Mouse (Mus musculus) heart, adult 8-10 months (tissue): Measurements from ENCODE around the gene Ercc6l2. TPM values are rescaled to one million over a fixed set of nuclear protein-coding genes. Genes with fewer than 3 reads are reported as not detected.
"Not testable (repeated sequence)": the region's sequence is repeated elsewhere in the genome, so short reads cannot be mapped to it uniquely, and the experiment has no call there.

Source experiments
- DNase-seq: peaks from one replicate; pipeline ENCODE4 v3.0.0; 2022; ENCODE audit warnings: low spot score
- total RNA-seq, 4 experiments: library from RNA; stranded (reverse); gene quantifications; 2 replicates each; pipeline ENCODE4 v1.2.4; 2022

The Ercc6l2 gene
- total RNA-seq, 4 experiments from 2014 or later, result 8.2 to 11.1 (median 10.4) TPM

DNA sequence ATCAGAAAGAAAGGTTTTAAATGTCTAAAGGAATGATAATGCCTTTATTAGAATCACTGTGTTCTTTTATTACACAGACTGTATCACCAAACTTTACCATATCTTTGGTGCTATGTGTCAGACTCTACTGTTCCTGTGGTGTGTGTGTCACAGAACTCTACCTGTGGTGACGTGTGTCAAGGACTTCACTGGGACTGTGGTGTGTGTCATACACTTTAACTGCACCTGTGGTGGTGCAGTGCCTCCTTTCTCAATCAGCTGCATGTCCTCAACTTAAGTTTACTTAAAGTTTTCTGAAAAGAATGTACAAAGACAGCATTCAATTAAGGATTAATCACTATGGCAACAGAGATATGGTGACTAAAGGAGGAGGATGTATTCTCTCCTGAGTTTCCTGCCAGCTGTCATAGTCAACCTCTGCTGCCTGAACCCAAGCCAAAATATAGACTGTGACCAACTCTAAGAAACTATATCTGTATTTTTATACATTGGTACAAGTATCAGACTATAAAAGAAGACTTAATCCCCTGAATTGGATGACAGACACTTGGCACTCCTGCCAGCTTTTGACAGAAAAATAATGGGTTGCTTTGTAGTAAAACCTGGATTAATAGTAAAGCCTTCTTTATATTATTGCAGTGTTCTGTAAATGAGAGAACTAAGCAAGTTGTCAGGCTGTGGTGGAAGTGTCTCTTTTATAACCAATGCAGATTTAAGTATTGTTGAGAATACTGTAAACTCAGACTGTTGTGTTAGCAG lies 64.2 kb downstream of the Ercc6l2 start:
- no peak for DNase-seq

DNA sequence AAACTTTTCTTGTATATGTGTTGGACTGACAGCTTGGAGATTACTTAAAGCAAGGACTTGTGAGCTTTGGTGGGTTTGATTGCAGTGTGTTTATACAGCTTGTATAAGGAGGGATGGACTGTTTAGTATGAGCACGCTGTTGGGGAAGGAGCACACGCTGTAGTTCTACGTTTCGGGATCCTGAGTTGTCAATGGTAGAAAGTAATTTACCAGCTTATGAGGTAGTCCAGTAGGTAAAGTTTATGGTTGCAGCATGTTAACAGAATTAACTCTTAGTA lies 64.8 kb downstream of the Ercc6l2 start:
- no peak for DNase-seq

DNA sequence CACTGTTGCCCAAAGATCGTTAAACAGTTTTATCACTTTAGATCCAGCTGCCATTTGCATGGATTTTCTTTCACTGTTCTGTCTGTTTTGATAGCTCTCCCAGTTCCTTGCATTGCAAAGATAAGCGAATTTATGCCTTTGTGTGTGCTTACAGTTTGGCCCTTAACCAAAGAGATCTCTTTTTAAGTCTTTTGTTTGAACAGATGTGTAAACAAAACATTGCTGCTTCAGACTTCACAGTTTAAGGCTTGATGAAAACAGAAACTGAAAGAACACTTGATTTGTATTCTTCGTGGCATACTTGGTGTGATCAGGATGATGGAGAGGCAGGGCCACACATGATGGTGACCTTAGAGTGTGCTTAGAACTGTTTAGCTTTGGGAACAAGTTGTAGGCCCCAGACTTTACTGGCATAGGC lies 70.5 kb downstream of the Ercc6l2 start:
- DNase-seq, result no peak

DNA sequence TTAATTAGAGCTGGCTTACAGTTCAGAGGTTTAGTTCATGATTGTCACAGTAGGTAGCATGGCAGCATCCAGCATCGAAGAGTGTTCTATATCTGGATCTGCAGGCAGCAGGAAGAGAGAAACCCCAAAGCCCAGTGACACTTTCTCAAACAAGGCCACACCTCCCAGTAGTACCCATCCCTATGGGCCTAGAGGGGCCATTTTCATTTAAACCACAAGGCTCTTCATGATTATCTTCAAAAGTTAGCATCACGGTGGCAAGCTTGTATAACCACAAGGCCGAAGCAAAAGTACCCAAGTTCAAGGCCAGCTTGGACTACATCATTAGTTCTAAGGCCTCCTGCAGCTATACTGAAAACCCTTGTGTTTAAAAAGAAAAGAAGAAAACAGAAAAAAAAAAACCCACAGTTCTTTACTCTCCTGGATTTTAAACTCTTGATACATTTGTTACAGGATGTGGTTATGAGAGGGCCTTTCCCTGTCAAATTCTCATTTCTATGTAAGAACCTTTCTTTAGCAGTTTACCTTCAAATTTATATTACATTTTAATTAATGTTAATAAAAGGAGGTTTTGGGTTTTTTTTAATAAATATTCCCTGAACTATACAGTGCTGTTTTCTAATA lies 71.5 kb downstream of the Ercc6l2 start:
- no peak for DNase-seq

DNA sequence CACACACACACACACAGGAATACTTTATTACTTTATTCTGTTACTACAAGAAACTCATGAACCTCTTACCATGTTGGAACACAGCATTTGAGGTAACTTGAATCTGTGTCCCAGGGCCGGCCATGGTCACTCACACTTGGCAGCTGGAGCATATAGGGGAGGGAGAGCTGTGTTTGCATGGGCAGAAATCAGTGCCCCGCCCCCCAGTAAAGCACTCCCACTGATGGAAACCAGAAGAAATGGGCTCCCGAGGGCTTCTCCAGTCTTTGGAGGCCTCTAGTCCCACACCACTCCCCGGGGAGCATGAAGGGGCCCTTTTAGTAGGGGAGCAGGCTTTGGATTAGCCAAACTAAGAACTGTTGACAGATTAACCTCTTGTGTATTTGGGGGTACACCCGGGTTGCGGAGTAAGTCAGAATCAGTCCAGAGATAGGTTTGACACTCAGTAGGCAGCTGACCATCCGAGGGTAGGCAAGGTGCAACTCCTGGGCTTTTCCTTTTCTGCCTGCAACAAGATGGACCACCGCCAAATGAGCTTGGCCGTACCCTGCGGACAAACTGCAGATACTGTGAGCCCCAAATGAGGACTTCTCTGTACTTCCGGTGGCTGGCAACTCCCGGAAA lies 85.8 kb downstream of the Ercc6l2 start:
- no peak for DNase-seq

DNA sequence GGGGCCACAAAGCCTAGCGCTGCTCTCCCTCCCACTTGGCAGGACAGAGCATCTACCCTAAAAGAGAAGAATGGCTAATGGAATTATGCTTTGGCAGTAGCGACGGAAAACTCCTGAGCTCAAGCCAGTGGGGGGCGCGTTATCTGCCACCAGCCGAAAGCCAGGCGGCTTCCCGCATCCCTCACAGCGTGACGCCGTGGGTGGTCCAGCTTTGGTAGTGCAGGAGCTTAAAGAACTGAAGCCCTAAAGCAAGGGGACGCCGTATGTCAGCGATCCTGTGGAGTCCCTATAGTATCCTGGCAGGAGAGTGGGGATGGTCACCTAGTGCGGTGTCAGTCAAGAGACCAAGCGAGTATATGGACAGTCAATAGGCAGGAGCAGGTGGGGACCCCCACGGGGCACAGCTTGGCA lies 86.3 kb downstream of the Ercc6l2 start:
- peak; percentile 40 for DNase-seq

DNA sequence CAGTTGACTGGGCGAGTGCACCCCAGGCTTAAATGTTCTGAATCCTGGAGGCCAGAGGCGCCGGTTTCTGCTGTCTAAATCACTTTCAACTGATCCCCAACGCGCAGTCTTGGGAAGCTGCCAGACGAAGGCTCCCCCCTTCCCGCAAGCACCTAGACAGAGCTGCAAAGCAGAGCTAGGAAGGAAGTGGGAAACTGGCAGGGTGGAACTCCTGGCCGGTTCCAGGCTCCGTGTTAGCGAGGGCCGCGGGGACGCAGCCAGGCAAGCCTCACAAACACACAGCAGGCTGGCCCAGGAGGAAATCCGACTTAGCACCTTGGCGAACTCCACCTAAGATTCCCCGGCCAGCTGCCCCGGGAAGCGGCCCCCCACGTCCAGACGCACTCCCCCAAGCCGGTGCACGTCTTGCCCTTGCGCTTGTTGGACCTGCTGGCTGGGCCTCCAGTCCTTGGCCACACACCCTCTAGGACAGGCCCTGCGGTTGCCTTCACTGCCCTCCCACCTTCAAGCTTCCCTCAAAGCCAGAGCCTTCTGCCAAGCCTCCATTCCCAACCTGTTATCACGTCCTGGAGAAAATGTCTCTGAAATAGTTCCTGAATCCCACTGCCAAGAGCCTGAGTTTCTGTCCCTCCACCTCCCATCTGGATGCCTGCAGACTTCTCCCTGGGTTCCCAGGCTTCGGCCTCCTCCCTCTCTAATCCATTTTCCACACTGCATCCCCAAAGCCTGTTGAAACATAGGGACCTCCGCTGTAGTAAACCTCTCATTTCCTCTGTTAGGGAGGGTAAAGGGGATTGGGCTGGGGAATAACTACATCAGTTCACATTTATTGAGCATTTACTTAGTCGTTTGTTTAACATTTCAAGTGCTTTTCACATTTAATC lies 86.9 kb downstream of the Ercc6l2 start:
- peak; percentile 66 for DNase-seq

DNA sequence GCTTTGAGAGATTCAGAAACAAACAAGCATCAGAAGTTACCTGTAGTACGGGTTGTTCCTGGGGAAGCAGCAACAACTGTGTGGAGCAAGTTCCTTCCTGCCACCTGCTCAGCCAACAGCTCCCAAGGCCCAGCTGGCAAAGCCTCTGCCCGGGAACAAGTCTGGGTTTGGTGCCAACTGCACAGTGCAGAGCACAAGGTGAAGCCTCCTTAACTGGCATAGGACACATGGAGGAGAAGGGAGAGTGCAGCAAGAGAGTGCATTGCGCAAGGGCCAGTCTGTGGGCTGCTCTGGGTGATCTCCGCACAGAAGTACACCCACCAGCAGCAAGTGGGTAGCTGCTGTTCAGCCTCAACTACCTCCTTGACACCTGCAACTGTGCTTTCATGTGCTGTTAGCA lies 91.5 kb downstream of the Ercc6l2 start:
- peak; percentile 49 for DNase-seq

DNA sequence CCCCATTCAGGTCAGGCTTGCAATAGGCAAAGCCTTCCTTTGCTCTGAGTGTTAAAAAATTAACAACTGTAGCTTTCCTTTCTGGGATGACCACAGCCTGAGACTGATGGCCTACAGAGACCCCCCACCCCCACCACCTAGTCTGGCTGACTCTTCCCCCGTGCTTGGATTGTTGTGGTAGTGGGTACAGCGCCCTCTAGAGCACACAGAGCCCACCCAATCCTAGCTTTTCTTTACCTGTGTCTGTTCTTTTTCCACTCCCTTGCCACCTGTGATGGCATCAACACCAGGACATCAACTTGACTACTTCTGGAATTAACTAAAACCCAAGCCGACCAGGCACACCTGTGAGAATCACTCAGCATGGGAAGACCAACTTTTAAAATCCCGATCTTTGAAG lies 92.4 kb downstream of the Ercc6l2 start:
- DNase-seq, result no peak

DNA sequence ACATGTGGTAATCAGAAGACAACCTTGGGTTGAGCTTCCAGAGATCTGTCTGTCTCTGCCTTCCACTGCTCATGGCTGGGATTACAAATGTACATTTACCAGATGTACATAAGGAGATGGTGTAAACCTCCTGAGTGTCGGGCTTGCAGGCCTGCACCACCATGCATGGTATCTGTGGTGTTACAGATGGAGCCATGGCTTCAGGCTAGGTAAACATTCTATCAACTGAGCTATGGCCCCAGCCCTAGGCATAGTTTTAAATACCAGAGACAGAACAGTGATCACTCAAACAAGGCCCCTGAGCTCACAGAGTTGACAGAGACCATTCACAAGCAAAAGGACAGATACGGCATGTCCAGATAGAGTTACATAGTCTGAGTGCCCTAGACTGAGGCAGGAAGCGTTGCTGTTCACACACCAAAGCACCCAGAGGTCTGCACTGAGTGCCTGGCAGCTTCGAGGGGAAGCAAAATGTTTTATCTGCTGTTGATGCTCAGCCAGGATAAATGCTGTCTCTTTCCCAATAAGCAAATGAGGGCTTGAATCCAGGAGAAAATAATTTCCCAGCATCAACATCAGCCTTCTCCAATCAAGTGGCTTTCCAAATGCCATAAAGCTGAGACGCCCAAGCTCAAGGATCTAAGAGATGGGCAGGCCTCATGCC lies 95.2 kb downstream of the Ercc6l2 start:
- DNase-seq, result no peak

DNA sequence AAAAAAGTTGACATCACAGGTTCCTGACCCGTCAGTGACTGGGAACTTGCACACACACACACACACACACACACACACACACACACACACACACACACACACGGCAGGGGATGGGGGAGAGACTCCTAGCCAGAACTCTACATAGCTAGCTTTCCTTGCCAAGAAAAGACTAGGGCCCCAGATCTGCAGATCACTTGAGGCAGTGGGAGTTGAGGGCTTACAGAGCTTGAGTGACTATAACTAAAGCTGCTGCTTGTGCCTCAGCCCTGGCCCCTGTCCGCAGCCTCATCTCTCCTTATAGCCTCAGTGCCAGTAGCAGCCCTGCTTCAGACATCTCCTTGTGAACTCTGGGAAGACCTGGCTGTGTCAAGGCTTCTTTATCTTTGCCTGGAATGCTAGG lies 96.6 kb downstream of the Ercc6l2 start:
- DNase-seq, result no peak

DNA sequence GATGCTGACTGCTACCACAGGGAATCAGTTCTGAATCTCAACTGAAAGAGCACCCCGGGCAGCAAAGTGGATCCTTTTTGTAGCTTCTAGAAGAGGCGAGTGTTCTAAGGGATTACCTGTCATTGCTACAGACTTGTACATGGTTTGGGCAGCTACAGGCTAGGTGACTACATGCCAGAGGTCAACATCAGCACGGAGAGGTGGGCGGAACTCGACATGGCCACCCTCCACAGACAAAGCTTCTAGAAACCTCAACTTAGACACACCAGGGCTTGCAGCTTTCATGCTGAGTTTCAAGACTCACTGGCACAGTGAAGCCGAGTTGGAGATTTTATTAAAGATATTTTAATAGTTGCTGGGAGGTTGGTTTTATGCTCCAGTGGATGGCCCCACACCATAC lies 98.1 kb downstream of the Ercc6l2 start:
- DNase-seq, result no peak

DNA sequence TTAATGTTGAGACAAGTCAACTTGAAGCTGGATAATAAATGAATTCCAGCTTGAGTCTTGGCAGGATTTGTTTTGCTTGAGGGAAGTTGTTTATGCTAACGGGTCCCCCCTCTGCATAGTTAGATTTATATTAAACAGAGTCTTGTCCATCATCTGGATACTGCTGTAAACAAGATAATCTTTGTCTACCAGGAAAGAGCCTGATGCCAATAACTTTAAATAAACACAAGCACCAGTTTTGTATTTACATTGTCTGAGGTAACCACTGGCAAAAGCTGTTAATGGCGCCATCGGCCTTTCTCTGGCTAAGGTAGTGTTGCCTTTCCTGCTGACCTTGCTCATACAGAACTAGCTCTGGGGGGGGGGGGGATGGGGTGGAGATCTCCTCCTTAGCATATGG lies 100.1 kb downstream of the Ercc6l2 start:
- DNase-seq, result no peak

DNA sequence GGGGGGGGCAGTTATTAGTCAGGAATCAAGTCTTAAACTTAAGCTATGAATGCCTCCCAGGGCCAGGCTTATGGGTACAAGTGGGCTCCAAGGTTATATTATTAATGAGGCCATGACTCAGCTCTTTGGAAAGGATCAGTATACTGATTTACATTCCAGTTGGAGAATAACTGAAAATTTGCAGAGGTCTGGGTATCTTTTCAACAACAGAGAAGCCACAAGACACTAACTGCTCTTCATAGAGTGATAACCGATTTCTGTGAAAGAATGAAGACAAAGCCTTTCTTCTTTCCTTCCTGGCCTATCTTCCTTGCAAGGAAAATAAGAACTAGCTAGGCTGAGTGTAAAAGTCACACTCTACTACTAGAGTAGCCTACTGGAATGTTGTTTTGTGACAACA lies 100.6 kb downstream of the Ercc6l2 start:
- DNase-seq, result no peak

DNA sequence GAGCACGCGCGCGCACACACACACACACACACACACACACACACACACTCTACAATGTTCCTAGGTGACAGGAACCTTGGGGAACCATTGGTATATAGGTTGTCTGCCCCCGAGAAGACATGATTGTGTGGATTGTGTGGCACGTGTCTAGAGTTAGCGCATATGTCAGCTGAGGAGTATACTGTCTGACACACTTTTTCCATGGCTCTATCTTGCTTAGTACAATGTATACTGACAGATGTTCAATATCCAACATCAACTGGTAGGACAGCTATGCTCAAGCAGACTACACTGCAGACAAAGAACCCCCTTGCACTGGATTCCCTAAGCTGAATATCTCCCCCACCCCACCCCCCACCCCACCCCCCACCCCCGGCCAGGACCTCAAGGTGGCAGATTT lies 101.5 kb downstream of the Ercc6l2 start:
- DNase-seq, result no peak

DNA sequence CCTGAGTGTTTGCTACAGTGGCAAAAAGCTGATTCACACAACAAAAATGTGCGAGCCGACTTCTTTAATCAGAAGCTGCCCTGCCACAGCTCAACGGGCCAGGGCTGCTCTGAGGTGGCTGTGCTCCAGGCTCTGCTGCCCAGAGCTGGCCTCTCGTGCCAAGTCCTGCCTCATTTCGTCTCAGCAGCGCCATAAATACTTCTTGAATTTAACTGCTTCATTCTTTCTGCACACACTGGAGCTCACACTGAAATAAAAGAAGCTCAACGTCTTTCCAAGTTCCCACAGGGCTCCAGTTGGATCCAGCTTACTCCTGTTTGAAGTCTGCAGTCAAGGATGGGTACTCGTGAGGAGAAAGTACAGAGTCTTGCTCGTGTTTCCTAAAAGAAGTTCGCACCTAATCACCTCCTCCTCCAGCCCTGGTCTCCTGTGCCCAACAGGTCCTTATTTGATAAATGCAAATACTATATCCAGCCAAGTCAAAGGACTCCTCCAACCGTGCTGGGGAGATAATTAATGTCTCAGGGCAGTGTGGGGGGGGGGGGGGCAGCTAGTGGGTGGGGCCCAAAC lies 102.2 kb downstream of the Ercc6l2 start:
- peak; percentile 55 for DNase-seq

DNA sequence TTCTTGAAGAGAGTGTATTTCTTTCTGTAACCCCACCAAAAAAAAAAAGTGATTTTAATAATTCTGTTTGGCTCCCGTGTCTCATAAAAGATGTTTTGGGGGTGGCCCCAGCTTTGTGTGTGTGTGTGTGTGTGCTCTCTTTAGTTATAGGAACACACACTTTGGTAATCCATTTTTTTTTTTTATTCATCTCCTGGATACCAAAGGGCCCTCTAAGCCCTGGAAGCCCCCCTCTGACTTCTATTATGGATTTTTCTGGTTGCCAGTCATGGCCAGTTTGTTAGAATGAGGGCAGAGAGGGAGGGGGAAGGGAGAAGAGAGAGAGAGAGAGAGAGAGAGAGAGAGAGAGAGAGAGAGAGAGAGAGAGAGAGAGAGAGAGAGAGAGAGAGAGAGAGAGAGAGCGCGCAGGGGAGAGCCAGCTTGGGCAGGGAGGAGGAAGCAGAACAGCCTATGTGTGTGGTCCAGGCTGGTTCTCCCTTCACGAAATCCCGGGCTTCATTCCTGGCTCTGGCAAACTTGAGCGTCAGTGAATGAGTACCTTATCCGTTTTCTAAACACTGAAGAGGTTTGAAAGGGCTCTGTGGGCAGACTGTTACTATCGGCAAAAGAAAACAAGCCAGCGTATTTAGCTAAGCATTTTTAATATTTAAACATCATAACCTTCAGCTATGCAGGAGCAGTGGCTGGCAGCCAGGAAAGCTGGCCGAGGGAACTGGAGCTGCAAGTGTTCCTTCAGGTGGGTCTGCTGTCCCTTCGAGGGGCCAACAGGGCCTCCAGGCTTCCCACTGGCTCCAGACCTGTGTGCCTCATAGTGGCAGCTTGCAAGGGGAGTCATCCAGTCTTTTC lies 103.0 kb downstream of the Ercc6l2 start:
- no peak for DNase-seq

DNA sequence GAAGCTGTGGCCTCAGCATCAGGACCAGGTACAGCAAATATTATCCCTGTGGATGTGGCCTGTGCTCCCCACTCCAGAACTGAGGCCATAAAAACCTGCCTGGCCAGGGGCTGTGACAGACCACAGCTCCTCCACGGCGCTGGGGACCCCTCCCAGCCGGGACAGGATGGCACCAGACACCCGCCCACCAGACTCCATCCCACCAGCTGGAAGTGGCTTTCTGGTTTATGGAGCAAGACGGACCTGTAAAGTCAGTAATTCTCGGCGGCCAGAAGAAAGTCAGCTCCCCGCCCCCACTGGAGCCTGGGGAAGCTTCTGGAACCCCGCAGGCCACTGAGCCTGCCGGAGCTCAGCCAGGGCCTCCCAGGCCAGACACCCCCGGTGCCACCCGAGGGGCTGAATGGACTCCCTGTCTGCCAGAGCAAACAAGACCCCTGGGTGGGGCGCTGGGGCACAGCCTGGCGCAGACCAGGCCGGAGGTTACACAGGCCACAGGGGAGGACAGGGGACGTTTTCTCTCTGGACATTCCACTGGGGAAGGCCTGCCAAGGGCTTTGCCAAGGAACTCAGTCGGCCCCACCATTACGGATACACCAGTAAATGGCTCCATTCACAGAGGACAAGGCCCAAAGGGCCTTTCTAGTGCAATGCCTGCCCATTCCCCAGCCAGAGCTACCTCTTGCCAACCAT lies 103.8 kb downstream of the Ercc6l2 start:
- DNase-seq, result no peak

DNA sequence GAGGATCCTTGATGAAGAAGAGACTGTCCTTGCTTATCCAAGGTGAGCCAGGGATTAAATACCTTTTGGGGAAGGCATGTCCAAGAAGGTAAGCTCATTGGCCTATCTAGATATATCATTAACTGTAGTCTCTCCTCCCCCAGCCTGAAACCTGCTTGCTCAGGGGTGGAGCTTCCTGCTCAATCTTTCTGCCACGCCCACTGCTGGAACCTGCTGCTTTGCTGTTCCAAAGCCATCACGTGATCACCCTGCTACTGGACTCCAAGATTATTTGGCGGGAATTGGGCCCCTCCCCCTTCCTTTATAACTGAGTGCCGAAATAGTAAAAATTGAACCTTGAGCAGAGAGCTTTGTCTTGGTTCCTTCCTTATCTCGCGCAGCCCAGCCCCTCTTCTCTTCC lies 109.0 kb downstream of the Ercc6l2 start:
- not testable (repeated sequence) for DNase-seq

DNA sequence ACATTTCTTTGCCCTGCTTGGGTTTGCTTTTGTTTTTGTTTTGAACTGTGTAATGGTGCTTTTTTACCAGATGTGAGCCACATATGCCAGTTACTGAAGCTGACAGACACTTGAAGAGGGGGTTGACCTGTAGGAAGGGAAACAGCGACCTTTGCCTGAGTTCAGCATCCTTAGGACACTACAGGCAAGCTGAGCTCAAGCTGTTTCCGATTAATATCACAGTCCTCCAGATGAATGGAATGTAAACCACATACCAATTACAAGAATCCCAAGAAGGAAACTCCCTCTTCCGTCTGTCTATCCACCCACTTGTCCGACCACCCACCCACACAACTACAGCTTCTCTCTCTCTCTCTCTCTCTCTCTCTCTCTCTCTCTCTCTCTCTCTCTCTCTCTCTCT lies 112.3 kb downstream of the Ercc6l2 start:
- no peak for DNase-seq
